Mouse (Mus musculus) lung, postnatal 36 days (tissue): ENCODE results near the gene Dgcr2.

Experiments
- DNase-seq: peaks from one replicate; pipeline ENCODE4 v3.0.0; 2022; ENCODE audit warnings: mixed read lengths

Dgcr2 gene

DNA sequence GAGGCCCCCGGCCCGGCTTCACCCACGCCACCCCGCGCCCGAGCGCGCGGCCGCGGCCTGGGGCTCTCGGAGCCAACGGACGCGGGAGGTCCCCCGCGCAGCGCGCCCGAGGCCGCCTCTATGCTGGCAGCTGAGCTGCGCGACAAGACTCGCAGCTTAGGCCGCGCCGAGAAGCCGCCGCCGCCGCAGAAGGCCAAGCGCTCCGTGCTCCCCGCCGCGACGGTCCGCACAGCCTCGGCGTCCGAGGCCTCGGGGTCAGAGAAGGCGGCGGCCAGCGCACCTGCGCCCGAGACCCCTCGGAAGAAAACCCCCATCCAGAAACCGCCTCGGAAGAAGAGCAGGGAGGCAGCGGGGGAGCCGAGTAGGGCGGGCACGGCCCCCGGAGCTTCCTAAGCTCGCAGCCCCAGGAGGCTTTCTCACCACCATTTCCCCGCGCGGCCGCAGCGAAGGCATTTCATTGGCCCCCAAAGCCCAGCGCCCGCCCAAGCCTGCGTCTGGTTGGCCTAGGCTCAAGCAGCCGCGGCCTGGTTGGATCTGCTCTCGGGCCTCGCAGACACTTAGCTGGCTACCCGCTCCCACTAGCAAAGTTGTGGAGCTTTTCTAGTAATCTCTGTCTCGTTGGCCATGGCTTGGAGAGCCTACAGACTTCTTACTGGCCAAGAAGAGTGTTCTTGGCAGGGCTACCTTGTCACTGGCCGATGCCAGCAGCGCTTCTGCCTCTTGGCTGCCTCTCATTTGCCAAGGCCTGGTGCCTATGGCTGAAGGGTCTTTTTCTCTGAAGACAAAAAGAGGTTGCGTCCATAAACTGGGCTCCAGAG lies 91.0 kb downstream of the Dgcr2 start:
- peak; percentile 84 for DNase-seq

DNA sequence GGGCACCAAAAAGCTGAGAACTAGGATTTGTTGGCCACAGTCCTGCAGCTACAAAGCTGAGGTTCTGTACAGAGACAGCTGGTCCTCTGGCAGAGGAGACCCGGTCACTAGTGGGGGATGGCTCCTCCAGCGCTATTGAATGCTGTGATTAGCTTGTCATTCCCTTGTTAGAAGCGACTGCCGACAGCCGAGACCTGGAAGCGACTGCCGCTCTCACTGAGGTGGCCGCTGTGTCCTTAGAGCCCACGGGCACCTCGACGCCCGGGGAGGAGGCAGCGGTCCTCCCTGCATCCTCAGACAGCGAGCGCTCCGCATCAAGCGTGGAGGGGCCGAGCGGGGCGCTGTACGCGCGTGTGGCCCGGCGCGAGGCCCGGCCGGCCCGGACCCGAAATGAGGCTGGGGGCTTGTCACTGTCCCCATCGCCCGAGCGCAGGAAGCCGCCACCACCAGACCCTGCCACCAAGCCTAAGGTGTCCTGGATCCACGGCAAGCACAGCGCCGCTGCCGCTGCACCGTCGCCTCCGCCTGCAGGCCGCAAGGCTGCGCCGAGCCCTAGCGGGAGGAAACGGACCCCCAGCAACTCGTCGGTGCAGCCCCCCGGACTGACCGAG lies 91.7 kb downstream of the Dgcr2 start:
- peak; percentile 23 for DNase-seq

DNA sequence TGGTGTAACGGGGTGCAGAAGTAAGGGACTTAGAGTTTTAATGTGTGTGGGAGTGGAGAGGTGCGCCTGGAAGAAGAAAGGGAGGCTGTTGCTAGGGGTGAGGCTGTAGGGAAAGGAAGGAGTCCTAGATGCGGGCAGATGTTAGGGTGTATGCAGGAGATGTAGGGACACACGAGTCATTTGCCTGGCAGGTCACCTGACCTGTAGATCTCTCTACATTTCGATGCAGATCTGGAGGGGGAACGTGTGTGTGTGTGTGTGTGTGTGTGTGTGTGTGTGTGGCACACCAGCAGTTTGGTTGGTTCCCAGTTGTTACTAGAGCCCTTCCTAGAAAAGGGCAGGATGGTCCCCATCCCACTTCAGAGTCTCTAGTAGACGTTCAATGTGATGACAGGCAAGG lies 93.4 kb downstream of the Dgcr2 start:
- DNase-seq = no peak

DNA sequence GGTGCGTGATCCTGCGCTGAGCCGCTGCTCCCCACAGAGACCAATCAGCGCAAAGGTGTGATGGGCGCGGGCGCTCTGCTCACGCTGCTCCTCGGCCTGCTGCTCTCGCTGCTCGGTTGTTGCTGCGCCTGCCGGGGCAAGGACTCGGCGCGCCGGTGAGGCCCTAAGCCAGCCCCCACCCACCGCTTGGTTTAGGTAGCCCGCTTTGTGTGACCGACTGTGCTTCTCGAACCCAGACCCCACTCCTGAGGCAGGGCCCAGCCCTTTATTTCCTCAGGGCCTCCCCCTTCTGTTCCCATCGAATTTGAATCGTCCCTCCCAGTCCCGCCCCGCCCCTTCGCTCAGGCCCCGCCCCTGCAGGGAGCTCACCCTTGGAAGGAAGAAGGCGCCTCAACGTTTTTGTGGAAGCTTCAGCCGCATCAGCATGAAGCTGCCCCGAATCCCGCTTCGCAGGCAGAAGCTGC lies 93.9 kb downstream of the Dgcr2 start:
- DNase-seq = peak; percentile 33

DNA sequence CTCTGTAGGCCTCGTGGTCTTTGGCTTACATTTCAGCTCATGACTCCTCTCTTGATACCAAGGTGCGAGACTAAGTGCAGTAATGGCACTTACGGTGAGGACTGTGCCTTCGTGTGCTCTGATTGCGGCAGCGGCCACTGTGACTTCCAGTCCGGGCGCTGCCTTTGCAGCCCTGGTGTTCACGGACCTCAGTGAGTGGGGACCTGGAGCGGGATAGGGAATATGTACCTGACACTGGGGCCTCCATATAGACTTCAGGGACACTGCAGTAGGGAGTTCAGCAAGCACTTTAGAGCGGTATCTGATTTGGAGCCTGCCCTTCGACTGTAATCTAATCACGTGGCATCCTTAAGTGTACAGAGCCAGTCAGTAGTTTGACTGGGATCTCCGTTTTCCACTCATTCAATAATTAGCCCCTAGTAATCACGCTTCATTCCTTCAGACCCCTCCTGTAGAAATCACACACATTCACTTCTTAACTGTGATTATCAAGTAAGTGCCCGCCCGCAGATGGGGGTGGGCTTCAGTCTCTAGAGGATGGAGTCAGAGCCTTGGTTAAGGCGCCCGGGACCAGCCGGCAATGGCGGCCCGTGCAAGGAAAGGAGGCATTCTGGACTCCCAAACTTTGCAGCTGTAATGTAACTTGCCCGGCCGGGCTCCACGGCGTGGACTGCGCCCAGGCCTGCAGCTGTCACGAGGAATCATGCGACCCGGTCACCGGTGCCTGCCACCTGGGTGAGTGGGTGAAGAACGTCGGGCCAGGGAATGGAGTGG lies 94.5 kb downstream of the Dgcr2 start:
- no peak for DNase-seq

DNA sequence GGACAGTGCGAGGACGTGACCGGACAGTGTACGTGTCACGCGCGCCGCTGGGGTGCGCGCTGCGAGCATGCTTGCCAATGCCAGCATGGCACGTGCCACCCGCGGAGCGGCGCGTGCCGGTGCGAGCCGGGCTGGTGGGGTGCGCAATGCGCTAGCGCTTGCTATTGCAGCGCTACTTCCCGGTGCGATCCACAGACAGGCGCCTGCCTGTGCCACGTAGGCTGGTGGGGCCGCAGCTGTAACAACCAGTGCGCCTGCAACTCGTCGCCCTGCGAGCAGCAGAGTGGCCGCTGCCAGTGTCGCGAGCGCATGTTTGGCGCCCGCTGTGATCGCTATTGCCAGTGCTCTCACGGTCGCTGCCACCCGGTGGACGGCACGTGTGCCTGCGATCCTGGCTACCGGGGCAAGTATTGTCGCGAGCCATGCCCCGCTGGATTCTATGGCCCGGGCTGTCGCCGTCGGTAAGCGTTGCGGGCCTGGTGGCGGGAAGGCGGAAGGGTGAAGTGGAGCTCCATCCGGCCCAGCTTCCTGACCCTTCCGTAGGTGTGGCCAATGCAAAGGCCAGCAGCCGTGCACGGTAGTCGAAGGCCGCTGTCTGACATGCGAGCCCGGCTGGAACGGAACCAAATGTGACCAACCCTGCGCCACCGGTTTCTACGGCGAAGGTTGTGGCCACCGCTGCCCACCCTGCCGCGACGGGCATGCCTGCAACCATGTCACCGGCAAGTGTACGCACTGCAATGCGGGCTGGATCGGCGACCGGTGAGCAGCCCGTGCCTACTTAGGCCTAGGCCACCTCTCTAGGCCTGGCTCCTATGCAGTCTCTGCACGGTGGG lies 95.3 kb downstream of the Dgcr2 start:
- peak; percentile 45 for DNase-seq

DNA sequence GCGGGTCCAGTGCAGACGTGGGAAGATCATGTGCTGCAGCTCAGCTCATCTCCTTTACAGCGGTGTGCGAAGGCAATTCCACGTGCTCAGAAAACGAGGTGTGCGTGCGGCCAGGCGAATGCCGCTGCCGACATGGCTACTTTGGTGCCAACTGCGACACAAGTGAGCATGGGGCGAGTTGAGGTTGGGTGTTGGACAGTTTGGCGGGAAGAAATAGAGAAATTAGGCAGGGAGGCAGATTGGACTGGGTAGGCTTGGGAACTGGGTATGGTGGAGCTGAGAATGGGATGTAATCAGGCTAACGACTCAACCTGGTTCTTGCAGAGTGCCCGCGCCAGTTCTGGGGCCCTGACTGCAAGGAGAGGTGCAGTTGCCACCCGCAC lies 95.9 kb downstream of the Dgcr2 start:
- no peak for DNase-seq

DNA sequence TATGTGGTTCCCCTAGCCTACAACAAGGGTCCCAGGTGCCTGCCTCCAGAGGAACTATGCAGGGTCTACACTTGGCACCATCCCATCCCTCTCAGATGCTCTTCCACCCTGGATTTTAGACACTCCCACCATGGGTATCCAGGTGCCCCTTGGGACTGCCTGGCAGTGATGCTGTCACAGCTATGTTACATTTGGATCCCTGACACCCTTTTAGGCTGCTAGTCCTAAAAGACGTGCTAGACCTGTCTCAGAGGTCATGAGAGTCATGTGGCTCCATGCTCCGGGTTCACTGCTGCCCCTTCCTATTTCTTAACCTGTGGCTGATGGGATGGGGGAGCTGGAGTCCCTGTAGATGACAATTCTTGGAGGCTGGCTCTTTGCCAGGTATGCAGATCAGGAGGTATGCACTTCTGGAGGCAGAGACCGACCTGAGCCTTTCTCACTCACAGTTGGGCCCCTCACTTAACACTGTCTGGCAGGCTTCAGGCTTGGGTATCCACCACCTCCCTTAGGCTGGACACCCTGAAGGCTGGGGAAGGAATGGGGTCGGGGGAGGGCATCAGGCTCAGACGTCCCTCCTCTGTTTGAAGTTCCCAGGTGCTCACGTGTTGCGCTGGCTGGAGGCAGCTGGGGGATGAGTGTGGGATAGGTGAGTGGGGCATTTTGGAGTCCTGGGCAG lies 96.4 kb downstream of the Dgcr2 start:
- peak; percentile 33 for DNase-seq

DNA sequence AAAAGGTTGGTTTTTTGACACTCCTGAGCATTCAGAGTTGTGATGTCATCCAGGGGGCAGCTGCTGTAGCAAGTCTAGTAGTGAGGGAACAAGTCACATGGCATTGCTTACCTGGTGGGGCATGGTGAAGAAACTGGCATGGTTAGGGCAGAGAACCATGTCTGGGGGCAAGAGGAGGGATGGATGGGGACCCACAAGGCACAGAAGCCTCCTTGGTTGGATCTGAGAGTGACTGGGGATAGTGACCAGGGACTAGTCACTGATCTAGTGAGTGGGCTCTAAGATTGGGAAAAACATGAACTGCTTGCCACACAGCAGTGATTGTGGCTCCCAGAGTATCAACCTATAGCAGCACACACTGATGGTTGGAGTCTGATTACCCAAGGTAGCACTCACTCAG lies 98.8 kb downstream of the Dgcr2 start:
- no peak for DNase-seq

DNA sequence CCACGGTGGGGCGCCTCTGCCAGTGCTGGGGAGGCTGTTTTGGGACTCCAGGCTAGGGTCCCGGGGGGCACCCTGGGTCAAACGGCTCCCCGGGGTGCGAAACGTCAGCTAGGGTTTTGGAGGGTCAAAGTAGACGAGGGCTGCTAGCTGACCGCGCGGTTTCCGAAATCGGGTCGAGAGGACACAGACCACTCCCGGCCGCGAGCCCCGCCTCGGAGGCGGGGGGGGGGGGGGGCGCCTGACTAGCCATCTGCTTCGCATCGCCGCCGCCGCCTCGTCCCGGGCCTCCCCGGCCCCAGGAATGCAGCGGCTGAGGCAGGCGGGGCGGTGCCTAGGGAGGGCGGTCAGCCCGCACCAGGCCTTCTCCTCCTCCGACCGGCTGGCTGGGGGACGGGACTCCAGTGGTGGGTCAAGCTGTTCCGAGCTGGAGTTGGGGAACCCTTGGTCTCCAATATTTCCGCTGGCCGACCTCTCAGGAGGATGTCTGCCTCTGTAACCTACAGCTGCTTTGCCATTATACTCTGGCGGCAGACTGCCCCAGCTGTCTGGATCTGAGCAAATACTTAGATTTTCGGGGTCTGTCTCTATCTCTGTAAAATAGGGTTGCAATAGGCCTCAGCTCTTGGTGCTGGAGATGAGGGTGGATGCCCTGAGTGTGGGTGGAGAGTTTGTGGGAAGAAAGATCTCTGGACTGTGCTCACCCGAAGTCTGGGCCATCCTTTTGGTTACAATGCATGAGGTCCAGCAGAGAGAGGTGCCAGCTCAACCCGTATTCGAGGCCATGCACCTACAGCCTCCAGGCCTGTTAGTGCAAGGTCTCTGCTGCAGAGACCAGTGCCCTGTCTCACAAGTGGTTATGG lies 99.8 kb downstream of the Dgcr2 start:
- peak; percentile 77 for DNase-seq

DNA sequence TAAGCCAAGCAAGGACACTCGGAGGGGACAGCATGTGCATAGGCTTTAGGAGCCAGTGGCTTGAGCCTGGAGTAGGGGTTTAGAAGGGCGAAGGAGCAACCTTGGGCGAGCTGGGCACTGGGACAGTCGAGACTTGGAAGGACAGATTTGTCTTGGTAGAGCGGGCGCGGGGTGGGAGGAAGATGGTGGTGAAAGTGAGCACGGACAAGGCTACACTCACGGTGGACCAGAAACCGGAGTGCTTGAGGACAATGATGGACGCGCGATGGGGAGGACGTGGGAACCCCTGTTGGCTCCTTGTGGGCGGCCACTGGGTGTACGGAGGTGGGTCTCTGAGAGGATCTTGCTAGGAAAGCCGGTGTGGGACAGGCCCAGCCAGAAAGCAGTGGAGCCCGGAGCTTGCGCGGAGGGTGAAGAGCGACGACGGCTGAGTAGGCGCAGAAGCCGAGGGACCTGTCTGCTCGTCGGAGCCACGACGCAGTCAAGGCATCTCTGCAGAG lies 100.5 kb downstream of the Dgcr2 start:
- no peak for DNase-seq

DNA sequence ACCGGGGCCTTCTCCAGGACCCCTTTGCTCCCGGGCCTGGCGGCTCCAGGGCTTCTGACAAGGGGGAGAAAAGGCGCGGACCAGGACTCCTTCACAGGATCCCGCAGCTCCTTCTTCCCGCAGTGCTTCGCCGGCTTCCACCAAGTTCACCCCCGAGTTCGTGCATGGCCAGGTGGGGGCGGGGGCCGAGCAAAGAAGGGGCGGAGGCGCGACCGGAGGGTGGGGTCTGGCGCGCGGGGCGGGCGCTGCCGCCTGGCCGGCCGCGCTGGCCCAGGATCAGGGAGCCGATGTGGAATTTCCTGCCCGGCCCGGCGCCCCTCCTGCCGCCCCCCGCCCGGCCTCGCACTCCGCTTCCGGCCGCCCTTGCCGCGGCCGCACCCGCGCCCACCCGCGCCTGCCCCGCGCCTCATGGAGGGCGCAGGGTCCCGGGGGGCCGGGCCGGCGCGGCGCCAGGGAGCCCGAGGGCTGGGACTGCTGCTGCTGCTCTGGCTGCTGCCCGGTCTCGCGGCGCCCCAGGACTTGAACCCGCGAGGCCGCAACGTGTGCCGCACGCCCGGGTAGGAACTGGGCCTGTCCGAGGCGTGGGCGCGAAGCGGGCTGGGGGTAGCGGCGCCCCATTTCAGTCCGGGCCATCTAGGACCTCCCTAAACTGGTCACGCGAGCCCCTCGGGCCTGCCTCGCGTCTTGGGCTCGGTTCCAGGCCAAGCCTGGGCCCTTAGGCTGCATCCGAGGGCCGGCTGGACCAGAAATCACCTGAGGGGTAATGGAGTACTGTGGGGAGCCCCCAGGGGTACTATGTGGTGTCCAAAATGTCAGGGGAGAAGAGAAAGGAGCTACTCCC lies 101.2 kb downstream of the Dgcr2 start, which contains the start of gene Scarf2:
Gene Scarf2 (plus strand): TSS at position 312 of the 841 bp plus-strand sequence.
- DNase-seq = peak; percentile 75

DNA sequence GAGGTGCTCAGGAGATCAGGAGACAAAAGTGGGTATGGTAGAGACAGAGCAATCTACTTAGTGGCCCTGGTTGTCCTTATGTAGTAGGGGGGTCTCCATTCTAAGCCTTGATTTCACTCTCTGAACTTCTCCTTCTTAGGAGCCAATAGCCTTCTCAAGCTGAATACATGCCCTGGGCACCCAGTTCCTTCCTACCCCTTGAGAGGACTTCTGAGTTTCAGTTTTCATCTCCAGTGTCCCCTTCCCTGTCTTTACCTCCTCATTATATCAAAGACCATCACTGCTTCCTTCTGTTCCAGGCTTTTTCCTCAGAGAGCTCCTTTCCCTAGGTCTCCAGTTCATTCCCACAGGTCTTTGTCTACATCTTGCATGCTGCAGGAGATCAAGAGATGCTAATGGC lies 101.8 kb downstream of the Dgcr2 start:
- DNase-seq = no peak

DNA sequence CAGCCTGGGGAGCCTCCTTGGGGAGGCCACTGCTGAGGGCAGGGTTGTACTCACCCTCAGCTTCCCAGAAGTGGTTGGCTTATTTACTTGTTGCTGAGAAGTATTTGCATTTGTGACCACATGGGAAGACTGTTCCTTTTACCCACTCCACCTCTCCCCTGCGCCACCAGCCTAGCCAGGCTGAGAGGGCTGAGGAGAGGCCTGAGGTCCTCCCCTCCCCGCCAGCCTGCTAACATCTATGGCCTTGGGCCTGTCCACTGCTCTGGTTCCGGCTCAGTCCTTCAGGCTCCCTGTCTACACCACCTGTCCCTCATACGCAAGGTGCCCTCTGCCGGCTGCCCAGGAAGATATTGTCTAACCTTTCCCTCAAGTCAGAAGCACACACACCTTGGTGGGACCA lies 102.7 kb downstream of the Dgcr2 start:
- peak; percentile 75 for DNase-seq

DNA sequence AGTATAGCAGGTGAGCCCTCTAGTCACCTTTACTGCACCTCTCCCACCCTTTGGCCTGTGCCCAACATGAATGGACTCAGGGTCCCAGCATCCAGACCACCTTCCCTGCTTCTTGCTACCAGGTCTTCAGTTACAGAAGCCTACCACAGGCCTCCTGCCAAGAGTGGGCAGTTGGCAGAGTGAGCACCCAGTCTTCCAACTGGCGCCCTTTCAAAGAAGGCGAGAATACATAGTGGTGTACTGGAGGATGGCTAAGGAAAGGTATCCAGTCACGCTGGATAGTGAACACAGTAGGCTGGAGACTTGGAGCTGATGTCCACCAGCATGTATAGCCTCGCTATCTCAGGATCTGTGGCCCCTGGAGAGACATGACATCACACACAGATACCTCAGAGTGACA lies 104.3 kb downstream of the Dgcr2 start:
- no peak for DNase-seq

DNA sequence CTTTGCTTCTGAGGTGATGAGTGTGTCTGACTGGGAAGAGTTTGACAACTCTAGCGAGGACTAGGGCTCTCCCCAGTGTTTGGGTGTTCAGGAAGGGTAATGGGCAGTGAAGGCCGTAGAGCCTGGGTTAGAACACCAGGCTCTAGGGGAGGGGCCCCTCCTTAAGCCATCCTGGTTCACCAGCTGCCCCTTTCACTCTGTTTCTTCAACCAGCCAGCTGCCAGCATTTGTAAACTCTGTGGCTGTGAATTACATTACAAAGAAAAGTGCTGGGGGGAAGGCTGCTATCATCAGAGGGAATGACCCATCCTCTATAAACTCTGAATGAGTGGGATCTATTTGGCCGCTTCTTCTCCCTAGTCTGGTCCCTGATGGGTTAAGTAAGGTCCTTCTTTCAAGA lies 105.6 kb downstream of the Dgcr2 start:
- no peak for DNase-seq
